Mouse (Mus musculus): ENCODE measurements around the gene Tnfrsf11a. TPM values are rescaled to one million over a fixed set of nuclear protein-coding genes. Genes with fewer than 3 reads are reported as not detected.
"Not testable (repeated sequence)": the region's sequence is repeated elsewhere in the genome, so short reads cannot be mapped to it uniquely, and the experiment has no call there.

The Tnfrsf11a gene
- polyA plus RNA-seq, 2 experiments: 0.18 to 0.33 TPM

DNA sequence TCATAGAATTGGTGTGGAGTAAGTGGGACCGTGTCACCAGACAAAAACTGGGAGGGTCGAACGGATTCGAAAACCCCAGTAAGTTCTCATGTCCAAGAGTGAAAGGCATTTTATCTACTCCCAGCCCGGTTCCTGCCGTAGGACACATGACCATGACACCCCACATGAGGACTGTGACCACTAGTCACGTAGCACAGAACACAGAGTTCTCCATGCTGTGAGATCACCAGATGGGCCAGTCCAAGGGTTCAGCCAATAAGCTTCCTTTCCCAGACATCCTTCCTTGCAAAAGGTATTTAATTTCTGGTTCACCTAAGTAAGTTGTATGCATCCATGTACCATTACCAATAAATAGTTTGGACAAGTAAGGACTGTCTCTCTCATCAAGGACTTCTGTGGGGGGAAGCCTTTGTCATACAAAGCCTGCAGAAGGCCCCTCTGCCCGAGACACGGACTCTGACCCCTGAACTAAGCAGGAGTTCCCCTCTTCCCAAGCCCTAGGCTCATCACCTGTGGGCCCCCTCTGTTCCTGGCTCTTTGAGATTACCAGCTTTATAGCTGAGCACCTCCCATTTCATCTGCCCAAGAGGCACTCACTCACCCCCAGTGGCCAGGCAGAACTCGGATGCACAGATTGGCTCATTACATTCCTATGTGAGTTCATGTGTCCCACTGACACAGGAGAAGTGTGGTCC is 26.7 kb downstream of the Tnfrsf11a start:
- Histone ChIP-seq H3K4me3 (ENCODE audit: insufficient read depth in 1 of 2, low read depth in 2 of 2, low read length in 2 of 2) (no peak overlapping the region), H3K27me3 (ENCODE audit: control insufficient read depth, insufficient read depth, low read length) (no peaks in the 10 kb centered on the region), H3K4me1 (replicated peaks; ENCODE audit: control insufficient read depth in 2 of 2, insufficient read depth in 2 of 2, low read length in 1 of 2) (peaks cover 0 to 17% of the 10 kb centered on the region in 2 experiments), H3K36me3 (replicated peaks; ENCODE audit: control insufficient read depth, insufficient read depth, low read depth) (no peaks in the 10 kb centered on the region), H3K4me2 (ENCODE audit: low read depth) (no peak overlapping the region), H3K27ac (no peak overlapping the region), H3K9ac (replicated peaks) (no peak overlapping the region), H3K9me3 (ENCODE audit: control insufficient read depth, low read length) (no peaks in the 10 kb centered on the region)
- 74% methylated on average over 10 of the region's 10 CpGs for WGBS (ENCODE audit: insufficient replicate concordance)
- TF ChIP-seq EP300 (IDR thresholded peaks at IDR 0.05; ENCODE audit: low read depth) (no peak), CTCF (IDR thresholded peaks at IDR 0.05; ENCODE audit: low read depth) (no peak)
- ATAC-seq (ENCODE audit: insufficient read depth) (no peak), DNase-seq (ENCODE audit: low read depth in 3 of 3, low spot score in 3 of 3) (no peak)

DNA sequence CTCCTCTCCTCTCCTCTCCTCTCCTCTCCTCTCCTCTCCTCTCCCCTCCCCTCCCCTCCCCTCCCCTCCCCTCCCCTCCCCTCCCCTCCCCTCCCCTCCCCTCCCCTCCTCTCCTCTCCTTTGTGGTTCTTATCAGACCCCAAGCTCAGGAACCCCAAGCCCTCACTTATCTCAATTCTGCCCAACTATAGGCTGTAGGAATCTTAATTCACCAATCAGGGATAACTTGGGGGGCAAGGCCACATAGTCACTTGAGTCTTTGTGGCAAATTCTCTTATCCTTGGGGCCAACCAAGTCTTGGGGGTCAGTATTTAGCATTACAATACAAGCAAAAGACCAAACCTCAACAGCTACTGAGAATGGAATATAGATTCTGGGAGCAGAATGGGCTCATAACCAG is 31.5 kb downstream of the Tnfrsf11a start:
- H3K4me1 ChIP-seq (replicated peaks; ENCODE audit: control insufficient read depth in 2 of 2, insufficient read depth in 2 of 2, low read length in 1 of 2); H3K4me3 ChIP-seq (ENCODE audit: insufficient read depth in 1 of 2, low read depth in 2 of 2, low read length in 2 of 2); DNase-seq (ENCODE audit: low read depth in 3 of 3, low spot score in 3 of 3); H3K27ac ChIP-seq; H3K9ac ChIP-seq (replicated peaks); ATAC-seq (ENCODE audit: insufficient read depth); H3K9me3 ChIP-seq (ENCODE audit: control insufficient read depth, low read length); H3K4me2 ChIP-seq (ENCODE audit: low read depth); H3K27me3 ChIP-seq (ENCODE audit: control insufficient read depth, insufficient read depth, low read length); H3K36me3 ChIP-seq (replicated peaks; ENCODE audit: control insufficient read depth, insufficient read depth, low read depth): not testable (repeated sequence)

- Histone ChIP-seq H3K9ac (replicated peaks) (no peak overlapping the region), H3K9me3 (ENCODE audit: control insufficient read depth, low read length) (no peaks in the 10 kb centered on the region), H3K27ac (no peak overlapping the region), H3K4me1 (replicated peaks; ENCODE audit: control insufficient read depth in 2 of 2, insufficient read depth in 2 of 2, low read length in 1 of 2) (no peaks in the 10 kb centered on the region; a peak in 2 of 4 replicates), H3K36me3 (replicated peaks; ENCODE audit: control insufficient read depth, insufficient read depth, low read depth) (no peaks in the 10 kb centered on the region), H3K4me2 (ENCODE audit: low read depth) (no peak overlapping the region), H3K27me3 (ENCODE audit: control insufficient read depth, insufficient read depth, low read length) (no peaks in the 10 kb centered on the region), H3K4me3 (ENCODE audit: insufficient read depth in 1 of 2, low read depth in 2 of 2, low read length in 2 of 2) (no peak overlapping the region)
- ATAC-seq (ENCODE audit: insufficient read depth) (no peak), DNase-seq (ENCODE audit: low read depth in 3 of 3, low spot score in 3 of 3) (no peak)
- TF ChIP-seq EP300 (IDR thresholded peaks at IDR 0.05; ENCODE audit: low read depth): no peak
- TF ChIP-seq CTCF (IDR thresholded peaks at IDR 0.05; ENCODE audit: low read depth): no peak
- WGBS (ENCODE audit: insufficient replicate concordance): 61% methylated on average over 20 of the region's 20 CpGs
Observed at GRCm38 (mm10) chr1:105812960-105813708, 32.6 kb downstream of the Tnfrsf11a start.

- Histone ChIP-seq H3K4me2 (ENCODE audit: low read depth) (no peak overlapping the region), H3K9me3 (ENCODE audit: control insufficient read depth, low read length) (no peaks in the 10 kb centered on the region), H3K27me3 (ENCODE audit: control insufficient read depth, insufficient read depth, low read length) (no peaks in the 10 kb centered on the region), H3K36me3 (replicated peaks; ENCODE audit: control insufficient read depth, insufficient read depth, low read depth) (no peaks in the 10 kb centered on the region), H3K9ac (replicated peaks) (no peak overlapping the region), H3K4me3 (ENCODE audit: insufficient read depth in 1 of 2, low read depth in 2 of 2, low read length in 2 of 2) (no peak overlapping the region), H3K27ac (no peak overlapping the region), H3K4me1 (replicated peaks; ENCODE audit: control insufficient read depth in 2 of 2, insufficient read depth in 2 of 2, low read length in 1 of 2) (no peaks in the 10 kb centered on the region; a peak in 2 of 4 replicates)
- DNase-seq (ENCODE audit: low read depth in 3 of 3, low spot score in 3 of 3): no peak
- no peak for ATAC-seq (ENCODE audit: insufficient read depth)
- WGBS (ENCODE audit: insufficient replicate concordance): 73% methylated on average over 11 of the region's 11 CpGs
- TF ChIP-seq EP300 (IDR thresholded peaks at IDR 0.05; ENCODE audit: low read depth) (no peak), CTCF (IDR thresholded peaks at IDR 0.05; ENCODE audit: low read depth) (no peak)
Observed at GRCm38 (mm10) chr1:105813709-105814061, 33.2 kb downstream of the Tnfrsf11a start.

- Histone ChIP-seq H3K9me3 (ENCODE audit: control insufficient read depth, low read length) (no peaks in the 10 kb centered on the region), H3K9ac (replicated peaks) (no peak overlapping the region), H3K4me3 (ENCODE audit: insufficient read depth in 1 of 2, low read depth in 2 of 2, low read length in 2 of 2) (no peak overlapping the region), H3K4me1 (replicated peaks; ENCODE audit: control insufficient read depth in 2 of 2, insufficient read depth in 2 of 2, low read length in 1 of 2) (no peaks in the 10 kb centered on the region; a peak in 2 of 4 replicates), H3K27ac (no peak overlapping the region), H3K27me3 (ENCODE audit: control insufficient read depth, insufficient read depth, low read length) (no peaks in the 10 kb centered on the region), H3K4me2 (ENCODE audit: low read depth) (no peak overlapping the region), H3K36me3 (replicated peaks; ENCODE audit: control insufficient read depth, insufficient read depth, low read depth) (no peaks in the 10 kb centered on the region)
- no peak for TF ChIP-seq EP300 (IDR thresholded peaks at IDR 0.05; ENCODE audit: low read depth)
- no peak for TF ChIP-seq CTCF (IDR thresholded peaks at IDR 0.05; ENCODE audit: low read depth)
- ATAC-seq (ENCODE audit: insufficient read depth) (no peak), DNase-seq (ENCODE audit: low read depth in 3 of 3, low spot score in 3 of 3) (no peak)
- 63% methylated on average over 14 of the region's 14 CpGs for WGBS (ENCODE audit: insufficient replicate concordance)
Observed at GRCm38 (mm10) chr1:105814402-105815270, 34.1 kb downstream of the Tnfrsf11a start.
